Mouse (Mus musculus) urinary bladder, adult 2 months (tissue): ENCODE measurements around the gene Uap1. TPM values are rescaled to one million over a fixed set of nuclear protein-coding genes. Genes with fewer than 3 reads are reported as not detected.

Experiments
- DNase-seq: peaks from one replicate; pipeline ENCODE4 v3.0.0; 2022; ENCODE audit warnings: low spot score
- polyA plus RNA-seq: library from polyadenylated mRNA; depleted of rRNA; stranded (reverse); fragments of >200 nt; gene quantifications from 2 replicates; pipeline ENCODE4 v1.2.3, GENCODE M21; 2012

Gene Uap1
- polyA plus RNA-seq, 1 experiment, result 41.3 TPM

- DNase-seq, result no peak
Measured at GRCm38 (mm10) chr1:170164913-170165312, 9.8 kb downstream of the Uap1 start.

GRCm38 (mm10) chr1:170164053-170164614, 10.6 kb downstream of the Uap1 start:
- DNase-seq, result no peak

- DNase-seq, result no peak
Measured at GRCm38 (mm10) chr1:170163398-170163943, 11.3 kb downstream of the Uap1 start.

GRCm38 (mm10) chr1:170161852-170162251, 12.9 kb downstream of the Uap1 start:
- no peak for DNase-seq

- DNase-seq, result no peak
Measured at GRCm38 (mm10) chr1:170160397-170160938, 14.3 kb downstream of the Uap1 start.

GRCm38 (mm10) chr1:170159707-170160106, 15.1 kb downstream of the Uap1 start:
- no peak for DNase-seq

GRCm38 (mm10) chr1:170155761-170156160, 19.0 kb downstream of the Uap1 start:
- no peak for DNase-seq

- no peak for DNase-seq
Measured at GRCm38 (mm10) chr1:170155298-170155697, 19.5 kb downstream of the Uap1 start.

GRCm38 (mm10) chr1:170153986-170154385, 20.8 kb downstream of the Uap1 start:
- no peak for DNase-seq

GRCm38 (mm10) chr1:170152552-170152951, 22.2 kb downstream of the Uap1 start:
- DNase-seq, result no peak

- DNase-seq, result no peak
Measured at GRCm38 (mm10) chr1:170150870-170151269, 23.9 kb downstream of the Uap1 start.

- DNase-seq, result no peak
Measured at GRCm38 (mm10) chr1:170149756-170150155, 25.0 kb downstream of the Uap1 start.

GRCm38 (mm10) chr1:170148536-170148935, 26.2 kb downstream of the Uap1 start:
- DNase-seq, result no peak

- DNase-seq, result peak; percentile 38
Measured at GRCm38 (mm10) chr1:170147651-170148448, 26.9 kb downstream of the Uap1 start.

GRCm38 (mm10) chr1:170145606-170146005, 29.2 kb downstream of the Uap1 start:
- DNase-seq, result no peak

- DNase-seq, result no peak
Measured at GRCm38 (mm10) chr1:170142256-170142871, 32.4 kb downstream of the Uap1 start.

GRCm38 (mm10) chr1:170141626-170142025, 33.1 kb downstream of the Uap1 start:
- no peak for DNase-seq

- peak; percentile 27 for DNase-seq
Measured at GRCm38 (mm10) chr1:170136351-170137009, 38.3 kb downstream of the Uap1 start.

GRCm38 (mm10) chr1:170134264-170134663, 40.5 kb downstream of the Uap1 start:
- DNase-seq, result no peak

GRCm38 (mm10) chr1:170130962-170131361, 43.8 kb downstream of the Uap1 start:
- DNase-seq, result no peak

- no peak for DNase-seq
Measured at GRCm38 (mm10) chr1:170124644-170125043, 50.1 kb downstream of the Uap1 start.

GRCm38 (mm10) chr1:170113616-170114015, 61.1 kb downstream of the Uap1 start:
- DNase-seq, result no peak
